Mouse (Mus musculus) right cerebral cortex, postnatal 25 days (tissue): ENCODE measurements around the gene Clcn3.

Source experiments
- DNase-seq: peaks from one replicate; pipeline ENCODE4 v3.0.0; 2022

Gene Clcn3

DNA sequence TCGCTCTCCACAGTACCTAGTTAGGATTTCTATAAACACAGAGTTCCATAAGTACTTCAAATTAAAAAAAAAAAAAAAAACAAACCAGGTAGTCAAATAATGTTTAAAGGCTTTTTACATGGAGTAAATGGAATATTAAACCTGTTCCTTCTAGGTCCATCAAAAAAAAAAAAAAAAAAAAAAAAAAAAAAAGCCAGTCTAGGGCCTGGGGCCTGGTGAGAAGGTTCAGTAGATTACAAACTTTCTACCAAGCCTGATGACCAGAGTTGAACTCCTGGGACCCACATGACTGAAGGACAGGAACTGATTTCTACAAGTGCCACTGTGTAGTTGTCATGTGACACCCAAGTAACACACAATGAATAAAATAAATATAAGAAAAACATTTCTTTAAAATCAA lies 31.3 kb downstream of the Clcn3 start:
- no peak for DNase-seq

DNA sequence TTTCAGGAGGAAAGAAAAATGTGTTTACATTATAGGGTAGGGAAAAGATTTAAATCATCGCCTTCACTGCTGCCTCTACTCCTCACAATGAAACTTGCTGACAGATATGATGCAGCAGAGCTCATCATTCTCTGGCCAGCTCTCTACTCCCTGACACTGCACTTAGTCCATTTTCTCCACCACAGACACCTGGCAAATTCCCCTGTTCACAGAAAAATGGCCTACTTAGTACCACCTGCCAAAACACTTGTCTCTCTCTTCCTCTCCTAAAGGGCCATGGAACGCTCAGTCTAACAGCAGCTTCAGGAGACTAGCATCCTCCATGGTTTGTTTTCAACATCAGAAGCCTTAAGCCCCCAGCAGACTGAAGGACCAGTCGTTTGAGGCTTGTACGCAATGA lies 31.8 kb downstream of the Clcn3 start:
- no peak for DNase-seq

DNA sequence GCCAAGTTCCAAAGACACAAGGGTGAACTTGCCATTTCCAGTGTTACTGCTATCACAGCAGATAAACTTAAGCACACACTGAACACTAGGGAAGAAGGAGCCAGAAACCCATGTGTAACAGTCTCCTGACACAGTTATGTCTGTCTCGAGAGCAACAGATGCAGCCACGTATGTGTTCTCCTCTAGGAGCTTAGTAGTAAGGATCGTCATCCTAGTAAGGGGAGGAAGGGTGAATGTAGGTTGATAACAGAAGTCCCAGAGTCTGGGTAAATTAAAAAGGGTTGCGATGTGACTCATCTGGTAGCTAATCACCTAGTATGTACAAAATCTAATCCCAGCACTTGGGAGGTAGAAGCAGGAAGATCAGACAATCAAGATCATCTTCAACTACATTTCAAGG lies 33.2 kb downstream of the Clcn3 start:
- no peak for DNase-seq

DNA sequence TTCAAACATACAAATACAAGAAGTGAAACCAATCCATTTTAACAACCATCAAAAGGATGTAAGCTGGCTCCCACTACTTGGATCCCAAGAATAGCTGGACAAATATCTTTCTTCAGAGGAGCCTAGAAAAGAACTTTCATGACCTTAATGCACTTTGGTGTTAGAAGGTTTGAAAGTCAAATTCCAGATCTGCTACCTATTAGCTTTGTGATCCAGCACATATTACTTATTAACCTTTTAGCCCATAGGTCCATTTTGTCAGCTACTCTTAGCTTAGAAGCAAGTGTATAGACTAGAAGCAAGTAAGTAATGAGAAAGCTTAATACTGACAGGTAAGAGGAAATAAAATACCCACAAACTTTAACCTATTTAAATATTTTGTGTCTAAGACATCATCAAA lies 35.6 kb downstream of the Clcn3 start:
- DNase-seq, result no peak

GRCm38 (mm10) chr8:60942867-60943266 lies 40.2 kb downstream of the Clcn3 start:
- no peak for DNase-seq

DNA sequence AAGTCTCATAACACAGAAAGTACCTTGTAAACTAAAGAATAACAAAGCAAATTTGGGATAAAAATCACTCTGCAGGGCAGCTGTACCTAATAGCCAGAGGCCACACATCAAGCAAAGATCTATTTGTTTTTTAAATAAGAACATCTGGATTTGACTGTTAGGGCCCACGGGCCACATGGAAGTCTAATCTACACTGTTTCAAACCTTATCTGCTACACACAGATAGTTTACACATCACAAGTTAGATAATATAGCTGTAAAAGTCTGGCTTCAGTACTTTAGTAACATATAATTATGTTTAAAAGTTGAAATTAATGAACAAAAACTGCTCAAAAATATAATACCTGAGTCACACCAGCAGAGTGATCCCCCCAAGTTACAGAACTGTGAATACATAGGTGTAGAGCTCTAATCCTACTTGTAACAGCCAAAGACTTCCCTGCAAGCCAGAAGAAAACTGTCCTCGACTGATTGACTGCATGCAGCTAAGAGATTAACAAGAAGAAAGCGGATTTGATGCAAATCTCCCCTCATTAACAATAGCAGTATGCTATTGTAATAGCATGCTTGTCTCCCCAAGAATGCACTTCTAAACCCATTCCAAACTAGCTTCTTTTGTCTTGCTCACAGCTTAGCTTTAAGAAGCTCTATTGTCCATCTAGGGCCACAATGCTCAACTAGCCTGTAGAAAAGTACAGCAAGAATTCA lies 44.2 kb downstream of the Clcn3 start:
- no peak for DNase-seq

DNA sequence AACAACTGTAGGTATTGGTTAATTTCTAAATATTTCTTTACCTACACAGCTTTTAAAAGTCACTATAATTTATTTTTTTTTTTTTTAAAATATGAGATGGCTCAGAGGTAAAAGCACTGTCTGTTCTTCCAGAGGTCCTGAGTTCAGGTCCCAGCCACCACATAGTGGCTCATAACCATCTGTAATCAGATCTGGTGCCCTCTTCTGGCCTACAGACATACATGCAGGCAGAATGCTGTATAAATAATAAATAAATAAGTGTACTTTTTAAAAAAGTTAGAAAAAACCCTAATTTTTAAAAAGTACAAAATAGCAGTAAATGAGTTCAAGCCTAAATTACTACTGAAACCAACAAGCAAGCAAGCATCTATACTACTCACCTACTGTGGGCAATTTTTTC lies 49.5 kb downstream of the Clcn3 start:
- DNase-seq, result no peak

DNA sequence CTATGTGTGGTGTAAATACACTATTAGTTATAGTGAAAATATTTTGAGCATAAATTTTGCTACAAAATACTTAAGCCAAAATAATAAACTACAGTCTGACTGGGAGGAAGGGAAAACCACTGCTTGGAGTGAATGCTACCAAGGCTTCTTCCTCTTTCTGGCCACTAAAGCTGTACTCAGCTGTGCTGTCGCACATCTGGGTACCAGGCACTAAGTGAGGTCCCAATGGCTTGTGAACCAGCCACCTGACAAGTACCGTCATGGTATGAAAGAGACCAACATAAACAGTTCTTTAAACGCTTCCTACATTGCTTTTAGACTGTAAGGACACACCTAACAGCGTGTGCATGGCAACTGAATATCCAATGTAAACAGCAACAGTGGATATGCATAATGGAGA lies 62.9 kb downstream of the Clcn3 start:
- no peak for DNase-seq

GRCm38 (mm10) chr8:60919069-60919468 lies 64.0 kb downstream of the Clcn3 start:
- DNase-seq, result no peak

DNA sequence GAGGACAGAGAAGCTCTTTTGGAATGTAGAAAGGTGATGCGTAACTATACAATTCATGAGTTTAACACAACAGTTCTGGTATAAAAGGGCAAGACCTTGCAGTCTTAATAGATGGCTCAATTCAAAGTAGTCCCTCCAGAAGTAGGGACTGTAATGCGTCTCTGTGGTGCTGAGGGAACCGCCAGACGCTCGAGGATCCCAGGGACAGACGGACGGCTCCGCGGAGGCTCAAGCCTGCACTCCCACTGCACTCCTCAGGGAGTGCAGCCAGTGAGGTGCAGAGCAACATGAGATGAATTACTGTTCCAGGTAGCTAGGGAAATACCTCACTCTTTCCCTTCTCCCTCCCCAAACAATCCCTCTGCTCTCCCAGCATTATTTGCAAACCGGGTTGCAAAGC lies 70.5 kb downstream of the Clcn3 start:
- DNase-seq, result no peak

DNA sequence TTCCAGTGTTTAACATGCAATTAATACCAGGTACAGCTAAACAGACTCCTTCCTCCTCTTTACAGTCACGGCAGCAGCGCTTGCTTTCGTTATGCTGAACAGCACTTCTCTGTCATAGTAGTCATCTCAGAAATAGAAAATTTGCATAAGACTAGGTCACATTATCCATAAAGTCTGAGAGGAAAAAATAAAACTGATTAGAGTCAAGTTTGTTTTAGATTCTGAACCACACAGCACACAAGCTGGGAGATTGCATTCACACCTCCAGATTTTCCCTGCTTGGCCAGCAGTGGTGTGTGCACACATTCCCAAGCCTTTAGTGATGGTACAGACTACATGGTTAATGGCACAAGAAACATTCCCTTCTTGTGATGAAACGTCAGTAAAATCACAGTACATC lies 71.0 kb downstream of the Clcn3 start:
- DNase-seq, result no peak

DNA sequence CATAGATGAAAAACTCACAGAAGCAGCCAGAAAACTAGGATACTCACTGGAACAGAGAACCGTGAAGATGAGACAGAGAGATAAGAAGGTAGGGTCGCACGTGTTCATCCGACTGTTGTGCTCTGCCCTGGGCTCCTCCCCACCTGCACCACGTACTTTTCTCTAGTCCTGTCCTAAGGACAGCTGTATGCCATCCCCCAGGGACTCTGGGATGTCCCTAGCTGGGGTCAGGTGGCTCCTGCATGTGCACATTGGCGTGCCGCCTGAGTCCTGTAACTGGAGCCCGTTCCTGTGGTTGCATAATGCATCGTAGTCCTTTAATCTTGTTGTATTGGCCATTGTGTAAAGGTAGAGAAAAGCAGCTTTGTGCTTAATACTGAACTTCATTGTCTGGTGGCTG lies 83.0 kb downstream of the Clcn3 start:
- no peak for DNase-seq

DNA sequence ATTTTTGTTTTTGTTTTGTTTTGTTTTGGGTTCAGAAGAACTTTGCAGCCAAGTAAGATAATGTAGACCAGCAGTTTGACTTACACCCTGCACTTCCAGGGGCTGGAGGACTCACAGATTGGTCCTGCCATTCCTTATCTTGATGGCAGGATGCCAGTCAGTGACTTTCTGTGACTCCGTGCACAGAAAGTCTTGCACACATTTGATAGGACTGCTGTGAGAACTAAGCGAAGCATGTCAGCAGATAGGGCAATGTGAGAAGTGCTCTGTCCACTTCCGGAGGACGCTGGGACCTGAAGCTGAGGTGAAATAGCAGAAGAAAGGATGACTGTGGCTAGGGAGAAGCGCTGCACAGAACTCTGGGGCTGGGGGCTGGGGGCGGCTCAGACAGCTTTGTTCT lies 87.2 kb downstream of the Clcn3 start:
- no peak for DNase-seq

DNA sequence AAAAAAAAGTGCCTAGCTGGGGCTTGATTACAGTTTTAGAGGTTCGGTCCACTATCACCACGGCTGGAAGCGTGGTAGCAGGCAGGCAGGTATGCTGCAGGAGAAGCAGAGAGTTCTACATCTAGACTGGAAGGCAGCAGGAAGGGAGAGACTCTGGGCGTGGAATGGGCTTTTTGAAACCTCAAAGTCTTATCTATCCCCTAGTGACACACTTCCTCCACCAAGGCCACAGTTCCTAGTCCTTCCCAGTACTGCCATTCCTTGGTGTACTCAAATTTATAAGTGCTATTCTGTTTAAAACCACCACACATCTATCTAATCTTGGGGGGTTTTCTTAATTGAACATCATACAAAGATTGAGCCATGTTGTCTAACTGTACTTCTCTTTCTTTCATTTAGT lies 91.3 kb downstream of the Clcn3 start:
- no peak for DNase-seq

DNA sequence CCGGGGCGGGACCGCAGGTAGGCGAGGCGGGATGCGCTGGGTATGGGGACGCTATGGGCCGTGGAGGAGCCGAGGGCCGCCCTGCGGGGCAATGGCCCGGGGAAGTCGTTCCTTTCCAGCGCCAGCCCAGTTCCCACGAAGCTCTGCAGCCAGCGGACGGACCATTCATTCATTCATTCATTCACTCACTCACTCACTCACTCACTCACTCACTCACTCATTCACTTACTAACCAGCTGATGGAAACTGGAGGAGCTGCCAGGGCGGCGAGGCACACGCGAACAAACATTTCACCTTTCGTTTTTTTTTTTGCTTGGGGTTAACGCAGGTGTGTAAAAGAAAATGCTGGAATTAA lies 92.6 kb downstream of the Clcn3 start:
- DNase-seq, result no peak

GRCm38 (mm10) chr8:60889843-60890519 lies 93.1 kb downstream of the Clcn3 start, which contains the start of gene Hpf1:
Gene Hpf1, plus strand, starts transcription at chr8:60890418.
- peak; percentile 93 for DNase-seq

- no peak for DNase-seq
Measured at GRCm38 (mm10) chr8:60889131-60889842, 93.8 kb downstream of the Clcn3 start.

DNA sequence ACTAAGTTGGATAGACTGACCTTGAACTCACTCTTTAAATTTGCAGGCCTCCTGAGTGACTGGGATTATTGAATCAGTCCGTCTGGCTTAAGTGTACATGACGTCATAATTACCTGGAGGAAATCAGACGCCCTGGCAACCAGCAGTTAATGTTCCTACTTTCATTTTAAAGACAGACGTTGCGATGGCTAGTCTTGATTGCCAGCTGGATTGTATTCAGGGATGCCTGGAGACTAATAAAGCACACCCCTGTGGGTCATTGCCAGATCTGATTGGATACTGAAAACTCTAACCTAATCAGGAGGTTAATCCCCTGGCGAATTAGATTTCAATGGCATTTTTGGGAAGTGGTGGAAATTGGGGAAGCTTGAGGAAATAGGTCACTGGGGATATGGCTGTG lies 96.4 kb downstream of the Clcn3 start:
- no peak for DNase-seq

DNA sequence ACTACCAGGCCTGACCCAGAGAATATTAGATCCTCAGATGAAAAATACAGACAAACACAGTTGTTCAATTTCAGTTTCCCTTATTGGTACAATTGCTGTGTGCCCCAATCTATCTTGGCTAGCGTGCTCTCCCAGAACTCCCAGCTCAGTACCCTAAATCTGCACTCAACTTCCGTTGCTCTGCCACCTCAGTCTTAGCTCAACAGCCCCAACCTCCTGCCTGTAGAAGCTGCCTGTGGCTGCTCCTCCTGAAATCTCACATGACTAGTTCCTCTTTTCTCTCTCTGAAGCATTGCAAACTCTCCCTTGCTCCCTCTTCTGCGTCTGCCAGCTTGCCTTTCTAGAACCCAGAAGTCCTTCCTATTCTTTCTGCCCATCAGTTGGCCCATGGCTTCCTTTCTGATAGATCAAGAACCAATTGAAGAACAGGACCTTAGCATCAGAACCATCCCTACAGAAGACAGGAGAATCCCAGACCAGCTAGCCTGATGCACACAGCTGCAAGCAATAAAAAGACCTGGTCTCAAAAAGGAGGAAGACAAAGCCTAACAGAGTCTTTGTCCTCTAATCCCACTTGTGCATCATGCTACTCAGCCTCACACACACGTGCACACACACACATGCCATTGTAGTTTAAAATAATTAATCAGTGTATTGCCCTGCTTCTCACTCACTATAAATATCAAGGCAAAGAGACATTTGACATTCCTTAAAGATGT lies 99.5 kb downstream of the Clcn3 start:
- DNase-seq, result no peak

DNA sequence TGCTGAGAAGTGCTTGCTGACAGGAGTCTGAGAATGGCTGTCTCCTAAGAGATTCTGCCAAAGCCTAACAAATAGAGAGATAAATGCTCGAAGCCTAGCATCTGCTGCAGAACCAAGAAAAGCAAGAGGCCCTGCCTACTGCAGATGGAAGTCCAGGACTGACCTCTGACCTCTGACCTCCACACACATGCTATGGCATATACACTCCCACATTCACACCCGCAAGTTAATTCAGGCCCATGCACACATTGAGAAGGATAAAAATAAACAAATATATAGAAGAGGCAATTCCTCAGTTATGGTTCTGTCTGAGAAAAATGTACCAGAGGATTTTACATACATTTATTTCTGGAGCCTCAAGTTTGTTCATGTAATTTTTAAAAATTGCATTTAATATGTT lies 104.5 kb downstream of the Clcn3 start:
- DNase-seq, result no peak

DNA sequence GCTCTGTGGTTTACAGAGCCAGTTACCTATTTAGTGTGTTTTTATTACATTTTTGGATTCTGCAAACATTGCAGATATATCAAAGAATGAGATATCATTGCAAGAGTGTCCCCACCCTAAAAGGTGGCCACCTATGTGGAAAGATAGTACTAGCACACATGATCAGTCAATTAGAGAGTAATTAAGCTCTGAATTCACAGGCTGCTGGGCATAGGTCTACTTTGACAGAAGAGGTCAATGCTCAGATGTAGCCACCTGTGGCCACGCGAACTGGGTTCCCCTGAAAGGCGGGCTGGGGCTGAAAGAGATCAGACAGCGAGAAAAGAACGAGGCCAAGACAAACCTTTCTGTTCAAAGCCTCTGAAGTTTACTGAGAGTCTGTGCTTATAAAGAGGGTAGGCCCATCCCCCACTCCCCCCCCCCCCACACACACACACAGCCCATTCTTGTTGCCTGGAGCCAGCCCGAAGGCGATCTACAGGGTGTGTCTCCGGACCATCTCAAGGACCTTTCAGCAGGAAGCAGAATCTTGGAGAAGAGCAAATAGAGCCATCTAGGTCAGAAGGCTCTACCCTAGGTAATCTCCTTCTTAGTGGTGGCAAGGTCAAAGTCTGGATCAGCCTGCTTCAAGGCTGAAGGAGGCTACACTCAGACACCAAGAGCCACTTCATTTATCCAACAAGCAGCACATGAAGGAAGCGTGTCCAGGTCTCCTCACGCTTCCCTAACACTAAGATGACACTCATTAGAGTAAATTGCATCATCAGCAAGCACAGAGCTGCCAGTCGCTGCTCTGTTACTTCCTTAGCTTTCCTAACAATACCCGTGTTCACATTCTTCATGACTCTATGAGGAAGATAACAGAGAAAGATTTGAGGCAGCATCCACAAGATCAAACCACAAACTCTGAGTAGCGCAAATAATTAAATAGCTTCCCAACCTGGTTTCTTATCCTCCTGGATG lies 112.6 kb downstream of the Clcn3 start:
- no peak for DNase-seq

DNA sequence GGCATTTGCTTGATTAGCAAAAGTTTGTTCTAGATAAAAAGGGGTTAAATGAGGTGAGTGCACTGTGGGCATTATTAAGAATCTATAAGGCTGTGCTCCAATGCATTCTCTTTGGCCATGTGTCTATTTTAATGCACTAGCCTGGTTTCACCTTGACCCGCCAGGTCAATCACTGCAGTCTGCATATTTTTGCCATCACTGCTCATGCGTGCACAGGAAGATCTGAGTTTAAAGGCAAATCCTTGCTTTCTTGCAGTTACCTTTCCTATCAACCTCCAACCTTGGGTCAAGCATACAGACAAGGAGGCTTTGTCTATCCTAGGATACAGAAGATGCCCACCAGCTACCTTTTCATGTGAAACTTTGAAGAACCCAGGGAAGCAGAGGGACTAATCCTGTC lies 113.3 kb downstream of the Clcn3 start:
- DNase-seq, result no peak
